Mouse (Mus musculus) cerebellum, postnatal 25 days (tissue): ENCODE results near the gene Efna5.

Source experiments
- DNase-seq, 2 experiments: peaks; one replicate each; pipeline ENCODE4 v3.0.0; 2021; ENCODE audit warnings: mixed read lengths in 2 of 2

Efna5 gene

GRCm38 (mm10) chr17:62592436-62593074 is 288.6 kb downstream of the Efna5 start:
- no peak for DNase-seq

- no peak for DNase-seq
Observed at GRCm38 (mm10) chr17:62591581-62592435, 289.3 kb downstream of the Efna5 start.

GRCm38 (mm10) chr17:62590685-62591460 is 290.2 kb downstream of the Efna5 start:
- DNase-seq = no peak

- DNase-seq = no peak
Observed at GRCm38 (mm10) chr17:62580127-62580526, 301.0 kb downstream of the Efna5 start.

- no peak for DNase-seq
Observed at GRCm38 (mm10) chr17:62579618-62580017, 301.5 kb downstream of the Efna5 start.

- DNase-seq = no peak
Observed at GRCm38 (mm10) chr17:62574499-62575265, 306.4 kb downstream of the Efna5 start.

- no peak for DNase-seq
Observed at GRCm38 (mm10) chr17:62570101-62570500, 311.0 kb downstream of the Efna5 start.

GRCm38 (mm10) chr17:62568019-62568418 is 313.1 kb downstream of the Efna5 start:
- DNase-seq = no peak

GRCm38 (mm10) chr17:62565632-62566031 is 315.5 kb downstream of the Efna5 start:
- no peak for DNase-seq

GRCm38 (mm10) chr17:62562439-62562838 is 318.7 kb downstream of the Efna5 start:
- no peak for DNase-seq

- no peak for DNase-seq
Observed at GRCm38 (mm10) chr17:62557215-62557614, 323.9 kb downstream of the Efna5 start.
